Mouse (Mus musculus) hindlimb bud, embryonic 11.5 days (tissue): Measurements from ENCODE around the gene Rasl11a.
"Not testable (repeated sequence)": the region's sequence is repeated elsewhere in the genome, so short reads cannot be mapped to it uniquely, and the experiment has no call there.

Experiments used
- DNase-seq: peaks from one replicate; pipeline ENCODE4 v3.0.0-alpha.2; 2012; ENCODE audit warnings: low read depth, low spot score; ENCODE audit errors: extremely low spot score

Gene Rasl11a

GRCm38 (mm10) chr5:146841996-146842395, 2.9 kb upstream of the Rasl11a start:
- no peak for DNase-seq

GRCm38 (mm10) chr5:146844301-146844941, 450 bp upstream of the Rasl11a start:
- no peak for DNase-seq

- no peak for DNase-seq
These were observed 1.6 kb downstream of the Rasl11a start for GRCm38 (mm10) chr5:146846489-146846888.

GRCm38 (mm10) chr5:146848936-146849582, 4.2 kb downstream of the Rasl11a start:
- DNase-seq, result no peak

- DNase-seq, result no peak
These were observed 11.2 kb downstream of the Rasl11a start for GRCm38 (mm10) chr5:146856106-146856505.

- no peak for DNase-seq
These were observed 12.7 kb downstream of the Rasl11a start for GRCm38 (mm10) chr5:146857620-146858019.

- DNase-seq, result no peak
These were observed 13.9 kb downstream of the Rasl11a start for GRCm38 (mm10) chr5:146858772-146859171.

- no peak for DNase-seq
These were observed 14.4 kb downstream of the Rasl11a start for GRCm38 (mm10) chr5:146859246-146859645.

GRCm38 (mm10) chr5:146860222-146860998, 15.5 kb downstream of the Rasl11a start:
- no peak for DNase-seq

- no peak for DNase-seq
These were observed 16.7 kb downstream of the Rasl11a start for GRCm38 (mm10) chr5:146861588-146861987.

GRCm38 (mm10) chr5:146865511-146865910, 20.6 kb downstream of the Rasl11a start:
- DNase-seq, result no peak

- DNase-seq, result no peak
These were observed 21.4 kb downstream of the Rasl11a start for GRCm38 (mm10) chr5:146866277-146866676.

GRCm38 (mm10) chr5:146867246-146867945, 22.5 kb downstream of the Rasl11a start:
- DNase-seq, result no peak

- DNase-seq, result no peak
These were observed 23.1 kb downstream of the Rasl11a start for GRCm38 (mm10) chr5:146867946-146868314.

- DNase-seq, result no peak
These were observed 28.2 kb downstream of the Rasl11a start for GRCm38 (mm10) chr5:146872981-146873631.

GRCm38 (mm10) chr5:146876024-146876423, 31.2 kb downstream of the Rasl11a start:
- no peak for DNase-seq

GRCm38 (mm10) chr5:146877882-146878281, 33.0 kb downstream of the Rasl11a start:
- DNase-seq, result not testable (repeated sequence)

- DNase-seq, result no peak
These were observed 37.4 kb downstream of the Rasl11a start for GRCm38 (mm10) chr5:146882261-146882660.

- DNase-seq, result no peak
These were observed 38.2 kb downstream of the Rasl11a start for GRCm38 (mm10) chr5:146883053-146883452.

- no peak for DNase-seq
These were observed 38.8 kb downstream of the Rasl11a start for GRCm38 (mm10) chr5:146883486-146884272.
